In genomic region chr10:62331296-62331695, GRCm38 (mm10) we compare ENCODE assay signal across 19 mouse cellular contexts. TPM values are rescaled to one million over a fixed set of nuclear protein-coding genes. Genes with fewer than 3 reads are reported as not detected.
DNase-seq lines count a peak whose midpoint lies in the region; ATAC-seq and TF ChIP-seq lines count a peak whose summit lies in the region.
"Had no signal": no experiment of that assay in that cellular context is flagged by ENCODE, and none has a peak within 500 bp of the region (broad histone marks: within the 10 kb centered on the region; RNA-seq: fewer than 3 reads in every experiment).

No protein-coding gene starts in this region.

- no peak overlapping the region for H3K9ac ChIP-seq in heart, postnatal 0 days (replicated peaks; ENCODE audit: low read depth, low read length)
- H3K9ac ChIP-seq in liver, embryonic 12.5 days, result peak overlapping the region; percentile 19; the same call in 1 of the 2 replicates
- H3K9ac ChIP-seq: embryonic facial prominence, embryonic 15.5 days; hindbrain, embryonic 13.5 days had no signal

- no peak overlapping the region for H3K4me3 ChIP-seq in heart, embryonic 10.5 days
- no peak overlapping the region for H3K4me3 ChIP-seq in heart, postnatal 0 days (ENCODE audit: low read depth, low read length)
- H3K4me3 ChIP-seq in liver, embryonic 12.5 days, result no peak overlapping the region
- H3K4me3 ChIP-seq: embryonic facial prominence, embryonic 15.5 days; gastrocnemius, adult 2 months; hindbrain, embryonic 13.5 days had no signal

- TF ChIP-seq EP300 in heart, postnatal 0 days (IDR thresholded peaks at IDR 0.05; ENCODE audit: low read depth), result no peak

- H3K4me2 ChIP-seq in heart, postnatal 0 days (ENCODE audit: low read depth, low read length), result no peak overlapping the region
- peak overlapping the region; percentile 82 for H3K4me2 ChIP-seq in liver, embryonic 12.5 days
- H3K4me2 ChIP-seq: embryonic facial prominence, embryonic 15.5 days; hindbrain, embryonic 13.5 days; midbrain, embryonic 11.5 days had no signal

- no peaks in the 10 kb centered on the region for H3K27me3 ChIP-seq in heart, embryonic 10.5 days (ENCODE audit: insufficient read depth, poor library complexity, severe bottlenecking)
- no peaks in the 10 kb centered on the region for H3K27me3 ChIP-seq in heart, postnatal 0 days (ENCODE audit: control insufficient read depth, insufficient read depth, low read length)
- H3K27me3 ChIP-seq in liver, embryonic 12.5 days (replicated peaks), result no peaks in the 10 kb centered on the region
- H3K27me3 ChIP-seq: embryonic facial prominence, embryonic 15.5 days; hindbrain, embryonic 13.5 days had no signal

- TF ChIP-seq CTCF in heart, postnatal 0 days (IDR thresholded peaks at IDR 0.05; ENCODE audit: low read depth), result no peak

- no peaks in the 10 kb centered on the region for H3K9me3 ChIP-seq in heart, embryonic 10.5 days
- H3K9me3 ChIP-seq in heart, postnatal 0 days (replicated peaks; ENCODE audit: control insufficient read depth, low read length), result no peaks in the 10 kb centered on the region
- H3K9me3 ChIP-seq in liver, embryonic 12.5 days (replicated peaks), result no peaks in the 10 kb centered on the region
- H3K9me3 ChIP-seq: embryonic facial prominence, embryonic 15.5 days; hindbrain, embryonic 13.5 days had no signal

- no peak for ATAC-seq in heart, postnatal 0 days (ENCODE audit: insufficient read depth, low read depth)
- no peak for ATAC-seq in liver, embryonic 12.5 days
- ATAC-seq: activated CD4-positive, CD25-positive, alpha-beta regulatory T cell, adult 4 months; inflammation-experienced regulatory T-cells, adult 6 months had no signal

- no peaks in the 10 kb centered on the region for H3K36me3 ChIP-seq in heart, embryonic 10.5 days
- no peaks in the 10 kb centered on the region for H3K36me3 ChIP-seq in heart, postnatal 0 days (replicated peaks; ENCODE audit: control insufficient read depth, insufficient read depth, low read length)
- peaks cover 29% of the 10 kb centered on the region for H3K36me3 ChIP-seq in liver, embryonic 12.5 days
- H3K36me3 ChIP-seq: embryonic facial prominence, embryonic 15.5 days; hindbrain, embryonic 13.5 days had no signal

- intact Hi-C loops in heart, postnatal 36 days (cut with DNase I), result no loop called here

- 93% methylated on average over 9 of the region's 9 CpGs for WGBS in heart, embryonic 10.5 days
- WGBS in heart, postnatal 0 days, result 89% methylated on average over 8 of the region's 9 CpGs
- 72% methylated on average over 9 of the region's 9 CpGs for WGBS in liver, embryonic 12.5 days (ENCODE audit: insufficient replicate concordance)

- H3K27ac ChIP-seq in heart, embryonic 10.5 days, result peak overlapping the region; percentile 90
- H3K27ac ChIP-seq in heart, postnatal 0 days (ENCODE audit: low read depth), result peak overlapping the region; percentile 96
- peak overlapping the region; percentile 99 for H3K27ac ChIP-seq in liver, embryonic 12.5 days
- H3K27ac ChIP-seq: embryonic facial prominence, embryonic 15.5 days; gastrocnemius, adult 2 months; hindbrain, embryonic 13.5 days had no signal

- DNase-seq in heart, embryonic 10.5 days (ENCODE audit: low spot score), result no peak
- no peak for DNase-seq in heart, adult 9 months (ENCODE audit: low spot score in 2 of 2)
- DNase-seq in heart, postnatal 0 days (ENCODE audit: low spot score), result no peak
- DNase-seq in heart, postnatal 36 days, result no peak
- no peak for DNase-seq in gastrocnemius, adult 8-10 months (ENCODE audit: low spot score in 2 of 2)
- DNase-seq in B cell, adult 2 months, result no peak
- DNase-seq: adrenal gland, postnatal 10 days; embryo, embryonic 11 days; gastrocnemius, adult 2 months; kidney, adult 2 months; kidney, postnatal 10 days; retina, postnatal 1 day; right cerebral cortex, postnatal 4 days had no signal

- H3K4me1 ChIP-seq in heart, embryonic 10.5 days, result peaks cover 93% of the 10 kb centered on the region
- peaks cover 52% of the 10 kb centered on the region for H3K4me1 ChIP-seq in heart, postnatal 0 days (ENCODE audit: control insufficient read depth, insufficient read depth)
- peaks cover 100% of the 10 kb centered on the region for H3K4me1 ChIP-seq in liver, embryonic 12.5 days

RNA-seq across cellular contexts. Expression of gene Hk1, which starts 48.4 kb away (rescaled TPM):
- 157 and 286 TPM in 2 replicates for polyA plus RNA-seq in heart, embryonic 10.5 days (2016; fragmentation: Nextera tagmentation; extraction: Ambion mirVana)
- 100.0 and 140 TPM in 2 replicates for total RNA-seq in heart, postnatal 0 days (2014; rRNA removed; ENCODE audit: low replicate concordance)
- polyA plus RNA-seq in heart, postnatal 0 days (2015; fragmentation: Nextera tagmentation; extraction: Ambion mirVana), result 128 and 148 TPM in 2 replicates
- total RNA-seq in heart, postnatal 36 days (2021), result 100 to 1,000 TPM in 1 of 2 experiments, 10 to 100 TPM in 1; 99.7 to 113 TPM
- 130 and 131 TPM in 2 replicates for polyA plus RNA-seq in liver, embryonic 12.5 days (2016; fragmentation: Nextera tagmentation; extraction: Ambion mirVana)
- 1 to 10 TPM; 3.3 to 6.0 (median 5.3) TPM for total RNA-seq in gastrocnemius, adult 8-10 months (2022)

Comparison
In these comparisons a context has a peak if more than half of its experiments do, and no peak if none do; other contexts are left out.
1. RNA of gene Hk1, which starts 48.4 kb away (total RNA-seq): 99.7 to 113 TPM in heart, postnatal 36 days and 100.0 to 140 TPM in heart, postnatal 0 days; 3.3 to 6.0 TPM in gastrocnemius, adult 8-10 months; every median in the first group is over 10 times any median in the second.
2. Peak in every context shown above with its lines, with median percentiles within 50 percentile points of each other: H3K27ac ChIP-seq.